Mouse (Mus musculus) cerebellum, adult 2 months (tissue): ENCODE data around the gene Hist1h2bh.

Experiments used
- CTCF ChIP-seq: fragments of 200-500 bp; IDR thresholded peaks from 2 replicates; pipeline ENCODE4 v1.5.1; 2011; ENCODE audit warnings: low read depth, mild to moderate bottlenecking, control low read depth, low read length, moderate library complexity, borderline replicate concordance; ENCODE audit not compliant: insufficient read depth
- POLR2A ChIP-seq: fragments of 200-500 bp; IDR thresholded peaks from 2 replicates; pipeline ENCODE4 v1.6.1; 2011; ENCODE audit warnings: low read length, control low read depth, borderline replicate concordance; ENCODE audit not compliant: insufficient read depth

GRCm38 (mm10) chr13:23586099-23586939, 43.1 kb upstream of the Hist1h2bh start:
- no peak for TF ChIP-seq CTCF
- TF ChIP-seq POLR2A = no peak
